In genomic region chr10:81022744-81023143, GRCm38 (mm10) we compare ENCODE assay signal across 15 mouse cellular contexts. TPM values are rescaled to one million over a fixed set of nuclear protein-coding genes. Genes with fewer than 3 reads are reported as not detected.
A peak's percentile ranks its signal among the peaks of the same experiment; 100 is the strongest.
DNase-seq lines count a peak whose midpoint lies in the region; ATAC-seq and TF ChIP-seq lines count a peak whose summit lies in the region.
"Had no signal": no experiment of that assay in that cellular context is flagged by ENCODE, and none has a peak within 500 bp of the region (broad histone marks: within the 10 kb centered on the region; RNA-seq: fewer than 3 reads in every experiment).

No protein-coding gene starts in this region.

- ATAC-seq in liver, embryonic 11.5 days (replicated peaks; ENCODE audit: low FRiP score), result no peak

- H3K4me1 ChIP-seq in liver, adult 2 months (ENCODE audit: control insufficient read depth, insufficient read depth, low read length), result no peaks in the 10 kb centered on the region
- peaks cover 8% of the 10 kb centered on the region for H3K4me1 ChIP-seq in liver, embryonic 11.5 days (replicated peaks; ENCODE audit: control insufficient read depth, insufficient read depth, low read length)
- H3K4me1 ChIP-seq in ES-Bruce4 (ENCODE audit: control insufficient read depth, insufficient read depth, low read length), result peaks cover 3% of the 10 kb centered on the region
- H3K4me1 ChIP-seq in cortical plate, adult 2 months (ENCODE audit: control insufficient read depth, insufficient read depth, low read length), result peaks cover 6% of the 10 kb centered on the region

- H3K27me3 ChIP-seq in liver, adult 2 months (ENCODE audit: control insufficient read depth, insufficient read depth, low read length), result peaks cover 21% of the 10 kb centered on the region
- H3K27me3 ChIP-seq in liver, embryonic 11.5 days (replicated peaks; ENCODE audit: control insufficient read depth, insufficient read depth, low read length), result peaks cover 50% of the 10 kb centered on the region
- H3K27me3 ChIP-seq in ES-Bruce4 (ENCODE audit: control insufficient read depth, insufficient read depth, low read length, poor library complexity, severe bottlenecking), result no peaks in the 10 kb centered on the region

- peak; percentile 44 for TF ChIP-seq CTCF in liver, adult 2 months (IDR thresholded peaks at IDR 0.05; ENCODE audit: low read depth, low read length)
- TF ChIP-seq CTCF in ES-Bruce4 (IDR thresholded peaks at IDR 0.05; ENCODE audit: low read depth, low read length), result peak; percentile 90
- peak; percentile 20; the same call in 1 of the 2 replicates for TF ChIP-seq CTCF in cortical plate, adult 2 months (IDR thresholded peaks at IDR 0.05; ENCODE audit: extremely low read depth, insufficient read depth, low read length)

- TF ChIP-seq POLR2A in liver, adult 2 months (IDR thresholded peaks at IDR 0.05; ENCODE audit: extremely low read depth, insufficient read depth, low read length), result no peak
- no peak for TF ChIP-seq POLR2A in ES-Bruce4 (IDR thresholded peaks at IDR 0.05; ENCODE audit: insufficient read depth, low read length)
- TF ChIP-seq POLR2A in cortical plate, adult 2 months (IDR thresholded peaks at IDR 0.05; ENCODE audit: extremely low read depth, insufficient read depth, low read length), result no peak

- no peaks in the 10 kb centered on the region for H3K79me2 ChIP-seq in liver, adult 2 months (ENCODE audit: control insufficient read depth, insufficient read depth, low read length)

- H3K36me3 ChIP-seq in liver, adult 2 months (ENCODE audit: control insufficient read depth, insufficient read depth, low read length), result no peaks in the 10 kb centered on the region
- H3K36me3 ChIP-seq in liver, embryonic 11.5 days (ENCODE audit: control insufficient read depth, insufficient read depth, low read length), result no peaks in the 10 kb centered on the region
- no peaks in the 10 kb centered on the region for H3K36me3 ChIP-seq in ES-Bruce4 (ENCODE audit: control insufficient read depth, insufficient read depth, low read length, poor library complexity, severe bottlenecking)
- H3K36me3 ChIP-seq: heart, embryonic 15.5 days; limb, embryonic 15.5 days; midbrain, embryonic 12.5 days had no signal

- H3K9ac ChIP-seq in liver, adult 2 months (ENCODE audit: low read depth, low read length), result no peak overlapping the region
- H3K9ac ChIP-seq in liver, embryonic 11.5 days (ENCODE audit: low read depth, low read length), result no peak overlapping the region
- no peak overlapping the region for H3K9ac ChIP-seq in ES-Bruce4 (ENCODE audit: low read depth, poor library complexity, severe bottlenecking)
- H3K9ac ChIP-seq: heart, embryonic 15.5 days; limb, embryonic 15.5 days; midbrain, embryonic 12.5 days had no signal

- no peak overlapping the region for H3K4me2 ChIP-seq in liver, embryonic 11.5 days
- H3K4me2 ChIP-seq: heart, embryonic 15.5 days; limb, embryonic 15.5 days; midbrain, embryonic 12.5 days had no signal

- WGBS in liver, adult 2 months, result 52% methylated on average over 8 of the region's 8 CpGs
- WGBS in liver, embryonic 11.5 days, result 45% methylated on average over 8 of the region's 8 CpGs

- TF ChIP-seq EP300 in ES-Bruce4 (IDR thresholded peaks at IDR 0.05; ENCODE audit: insufficient read depth, low read depth, low read length), result no peak

- DNase-seq in cerebellum, adult 9-10 months, result peak; percentile 67
- DNase-seq in cerebellum, adult 11 months, result no peak
- DNase-seq in liver, adult 2 months (ENCODE audit: extremely low read depth, low read depth, low spot score), result no peak
- no peak for DNase-seq in liver, embryonic 11.5 days (ENCODE audit: low spot score)
- no peak for DNase-seq in right cerebral cortex, postnatal 14 days
- DNase-seq in urinary bladder, adult 18-20 months (ENCODE audit: low spot score in 2 of 2), result no peak
- DNase-seq: adrenal gland, adult 8-10 months; kidney, adult 8-10 months; spleen, adult 18-20 months; thymus, postnatal 36 days had no signal

- no peak overlapping the region for H3K27ac ChIP-seq in liver, adult 2 months (replicated peaks; ENCODE audit: insufficient read depth, low read depth, low read length)
- H3K27ac ChIP-seq in liver, embryonic 11.5 days (ENCODE audit: low read depth, low read length), result no peak overlapping the region
- no peak overlapping the region for H3K27ac ChIP-seq in ES-Bruce4 (ENCODE audit: insufficient read depth, low read length)
- H3K27ac ChIP-seq in cortical plate, adult 2 months (ENCODE audit: insufficient read depth, low read length), result no peak overlapping the region
- H3K27ac ChIP-seq: heart, embryonic 15.5 days; limb, embryonic 15.5 days; midbrain, embryonic 12.5 days had no signal

- no peaks in the 10 kb centered on the region for H3K9me3 ChIP-seq in liver, embryonic 11.5 days (ENCODE audit: control insufficient read depth, low read length)
- H3K9me3 ChIP-seq in ES-Bruce4 (replicated peaks; ENCODE audit: control insufficient read depth, insufficient read depth, low read length, poor library complexity, severe bottlenecking), result no peaks in the 10 kb centered on the region
- H3K9me3 ChIP-seq: heart, embryonic 15.5 days; limb, embryonic 15.5 days; midbrain, embryonic 12.5 days had no signal

- H3K4me3 ChIP-seq in liver, adult 2 months (ENCODE audit: insufficient read depth, low read depth, low read length), result no peak overlapping the region
- no peak overlapping the region for H3K4me3 ChIP-seq in liver, embryonic 11.5 days (ENCODE audit: low read depth, low read length)
- H3K4me3 ChIP-seq in ES-Bruce4 (ENCODE audit: low read depth, low read length), result no peak overlapping the region
- H3K4me3 ChIP-seq in cortical plate, adult 2 months (ENCODE audit: insufficient read depth, low read length), result no peak overlapping the region
- H3K4me3 ChIP-seq: heart, embryonic 15.5 days; limb, embryonic 15.5 days; midbrain, embryonic 12.5 days had no signal

RNA-seq across cellular contexts. Expression of gene Diras1, which starts 2.7 kb away (rescaled TPM):
- 0.07 TPM in 1 of 2 replicates, not detected in the other for total RNA-seq in liver, adult 2 months (2014; rRNA removed)
- polyA plus RNA-seq in liver, adult 2 months (2012; rRNA removed), result not detected in 2 replicates
- polyA plus RNA-seq in liver, embryonic 11.5 days (2014; fragmentation: Nextera tagmentation; extraction: Ambion mirVana), result 0.45 TPM in 1 of 2 replicates, not detected in the other
- polyA plus RNA-seq in ES-Bruce4 (2011; ENCODE audit: insufficient read depth, insufficient read length, low read depth, missing spikeins), result 0.27 and 0.90 TPM in 2 replicates
- polyA plus RNA-seq in cortical plate, adult 2 months (2012; rRNA removed), result 83.8 and 85.3 TPM in 2 replicates
- polyA plus RNA-seq: heart, embryonic 15.5 days had no signal

RNA-seq across cellular contexts. Expression of gene Gng7, which starts 8.0 kb away (rescaled TPM):
- total RNA-seq in liver, adult 2 months (2014; rRNA removed), result 0.09 and 0.13 TPM in 2 replicates
- 0.65 TPM in 2 replicates for polyA plus RNA-seq in liver, adult 2 months (2012; rRNA removed)
- polyA plus RNA-seq in liver, embryonic 11.5 days (2014; fragmentation: Nextera tagmentation; extraction: Ambion mirVana), result 1.8 and 2.1 TPM in 2 replicates
- 4.1 TPM in 2 replicates for polyA plus RNA-seq in ES-Bruce4 (2011; ENCODE audit: insufficient read depth, insufficient read length, low read depth, missing spikeins)
- 77.9 and 152 TPM in 2 replicates for polyA plus RNA-seq in cortical plate, adult 2 months (2012; rRNA removed)

RNA-seq across cellular contexts. Expression of gene Slc39a3, which starts 14.5 kb away (rescaled TPM):
- 6.1 and 6.9 TPM in 2 replicates for total RNA-seq in liver, adult 2 months (2014; rRNA removed)
- polyA plus RNA-seq in liver, adult 2 months (2012; rRNA removed), result 13.2 and 14.1 TPM in 2 replicates
- 9.1 and 9.4 TPM in 2 replicates for polyA plus RNA-seq in liver, embryonic 11.5 days (2014; fragmentation: Nextera tagmentation; extraction: Ambion mirVana)
- polyA plus RNA-seq in ES-Bruce4 (2011; ENCODE audit: insufficient read depth, insufficient read length, low read depth, missing spikeins), result 2.8 and 4.5 TPM in 2 replicates
- 72.8 and 73.0 TPM in 2 replicates for polyA plus RNA-seq in cortical plate, adult 2 months (2012; rRNA removed)

RNA-seq across cellular contexts. Expression of gene Sgta, which starts 37.2 kb away (rescaled TPM):
- 43.9 and 53.8 TPM in 2 replicates for total RNA-seq in liver, adult 2 months (2014; rRNA removed)
- polyA plus RNA-seq in liver, adult 2 months (2012; rRNA removed), result 136 and 146 TPM in 2 replicates
- polyA plus RNA-seq in liver, embryonic 11.5 days (2014; fragmentation: Nextera tagmentation; extraction: Ambion mirVana), result 147 and 153 TPM in 2 replicates
- polyA plus RNA-seq in ES-Bruce4 (2011; ENCODE audit: insufficient read depth, insufficient read length, low read depth, missing spikeins), result 107 and 110 TPM in 2 replicates
- polyA plus RNA-seq in cortical plate, adult 2 months (2012; rRNA removed), result 222 and 228 TPM in 2 replicates

RNA-seq across cellular contexts. Expression of gene Thop1, which starts 47.1 kb away (rescaled TPM):
- total RNA-seq in liver, adult 2 months (2014; rRNA removed), result 7.4 and 9.3 TPM in 2 replicates
- polyA plus RNA-seq in liver, adult 2 months (2012; rRNA removed), result 12.0 and 13.1 TPM in 2 replicates
- polyA plus RNA-seq in liver, embryonic 11.5 days (2014; fragmentation: Nextera tagmentation; extraction: Ambion mirVana), result 80.3 and 84.0 TPM in 2 replicates
- polyA plus RNA-seq in ES-Bruce4 (2011; ENCODE audit: insufficient read depth, insufficient read length, low read depth, missing spikeins), result 77.4 and 81.3 TPM in 2 replicates
- 66.2 and 68.5 TPM in 2 replicates for polyA plus RNA-seq in cortical plate, adult 2 months (2012; rRNA removed)

Comparison
In these comparisons a context has a peak if more than half of its experiments do, and no peak if none do; other contexts are left out.
1. CTCF ChIP-seq: peak in every context shown above with its lines; median percentile 90 in ES-Bruce4; 44 in liver, adult 2 months; 20 in cortical plate, adult 2 months.
2. RNA of gene Diras1, which starts 2.7 kb away (polyA plus RNA-seq): 83.8 to 85.3 TPM in cortical plate, adult 2 months; 0.27 to 0.90 TPM in ES-Bruce4, 0.45 TPM in liver, embryonic 11.5 days and not detected in liver, adult 2 months; every median in the first group is over 10 times any median in the second.
3. RNA of gene Gng7, which starts 8.0 kb away (polyA plus RNA-seq): 77.9 to 152 TPM in cortical plate, adult 2 months; 4.1 TPM in ES-Bruce4, 1.8 to 2.1 TPM in liver, embryonic 11.5 days and 0.65 TPM in liver, adult 2 months; every median in the first group is over 10 times any median in the second.